Mouse (Mus musculus): ENCODE measurements at regions not wholly inside any gene's neighbourhood (a gene's known extent, or its start where the extent isn't known, plus 50 kb on each side); places are given as distances from the start of the nearest gene placed in this dataset.
A peak's percentile ranks its signal among the peaks of the same experiment; 100 is the strongest.

DNA sequence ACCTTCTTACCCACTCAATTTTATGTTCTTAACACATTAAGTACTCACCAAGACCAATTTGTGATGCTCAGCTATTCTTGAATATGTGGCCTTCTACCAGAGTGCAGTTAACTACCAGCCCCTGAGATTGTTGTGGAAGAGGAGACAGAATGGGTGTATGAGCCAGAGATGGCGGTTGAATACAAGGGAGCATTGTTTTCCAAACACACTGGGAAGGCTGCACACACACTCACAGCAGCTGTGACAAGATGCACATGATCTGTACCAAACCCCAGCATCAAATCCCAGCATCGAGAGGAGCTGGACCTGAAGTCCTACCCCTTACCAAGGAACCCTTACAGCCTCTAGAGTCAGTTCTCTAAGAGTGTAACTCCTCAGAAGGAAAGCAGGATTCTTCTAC lies 91.4 kb upstream of the Wscd1 start:
- DNase-seq (ENCODE audit: low spot score in 2 of 2): no peak

DNA sequence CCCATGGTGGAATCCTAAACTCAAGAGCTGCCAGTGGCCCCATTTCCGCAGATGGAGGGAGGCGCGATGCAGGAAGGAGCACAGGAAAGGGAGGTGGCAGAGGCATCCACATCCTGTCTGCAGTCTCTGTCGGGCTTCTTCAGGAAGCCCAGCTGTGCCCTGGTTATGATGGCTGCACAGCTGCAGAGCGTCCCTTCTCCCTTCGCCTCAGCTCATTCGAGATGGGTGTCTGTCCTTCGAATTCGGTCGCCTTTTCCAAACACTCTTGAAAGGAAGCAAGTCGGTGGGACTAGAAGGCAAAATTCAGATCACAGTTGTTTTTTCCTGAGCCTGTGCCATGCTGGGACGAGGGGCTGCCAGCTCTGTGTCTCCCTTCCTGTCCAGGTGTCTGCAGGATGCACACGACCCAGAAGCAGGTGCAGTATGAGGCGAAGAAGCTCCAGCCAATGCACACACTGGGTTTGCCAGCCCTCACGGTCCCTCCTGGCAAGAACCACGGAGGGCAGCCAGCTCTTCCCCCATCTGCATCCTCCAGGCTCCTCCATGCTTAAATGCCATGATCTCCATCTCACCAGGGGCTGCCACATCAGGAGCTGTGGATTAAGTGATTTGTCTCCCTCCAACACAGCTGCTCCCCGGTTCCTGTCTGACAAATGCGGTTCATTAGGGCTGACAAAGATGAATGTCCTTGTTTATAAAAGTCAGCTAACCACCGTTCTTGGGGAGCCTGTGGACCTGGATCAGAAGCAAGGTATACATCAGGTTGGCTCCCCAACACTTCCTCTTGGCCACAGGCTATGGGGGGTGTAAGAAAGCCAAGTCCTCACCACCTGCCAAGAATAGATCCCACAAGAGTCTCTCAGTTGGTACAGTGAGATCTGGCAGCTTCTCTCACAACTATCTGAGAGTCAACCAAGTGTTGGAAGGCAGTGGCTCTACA lies 79.3 kb upstream of the Wscd1 start:
- DNase-seq (ENCODE audit: low spot score in 2 of 2): no peak

DNA sequence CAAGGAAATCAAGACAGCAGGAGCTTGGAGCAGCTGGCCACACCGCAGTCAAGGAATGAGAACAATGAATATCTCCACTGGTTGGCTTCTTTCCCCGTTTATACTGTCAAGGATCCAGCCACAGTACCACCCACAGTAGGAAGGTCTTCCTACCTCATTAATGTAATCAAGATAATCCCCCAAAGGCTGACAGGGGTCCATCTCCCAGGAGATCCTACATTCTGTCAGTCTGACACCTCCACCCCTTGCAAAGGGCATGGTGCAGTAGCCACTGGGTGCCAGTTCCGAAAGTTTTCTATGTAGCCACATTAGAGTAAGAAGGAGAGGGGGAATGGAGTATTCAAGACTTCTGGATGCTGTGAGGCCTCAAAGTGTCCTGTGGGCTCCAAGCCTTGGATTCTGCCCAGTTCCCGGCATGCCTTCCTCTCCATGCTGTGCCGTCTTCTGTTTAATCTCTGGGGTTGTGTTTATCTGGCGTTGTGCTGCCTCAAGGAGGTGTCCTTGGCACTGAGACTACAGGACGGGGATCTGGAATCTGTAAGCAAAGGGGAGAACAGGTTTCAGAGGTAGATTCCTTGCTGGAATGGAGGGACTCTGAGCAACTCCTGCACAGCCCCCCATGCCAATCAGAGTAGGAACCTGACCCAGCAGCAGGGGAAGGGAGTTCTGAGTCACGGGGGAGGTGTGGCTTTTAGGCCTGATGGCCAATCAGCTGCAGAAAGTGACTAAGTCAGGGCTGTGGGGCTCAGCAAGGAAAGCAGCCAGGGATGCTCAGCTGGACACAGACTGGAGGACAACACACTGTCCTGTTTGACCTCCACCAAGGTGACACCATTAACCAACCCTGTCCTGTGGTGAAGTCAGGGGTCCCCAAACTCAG lies 77.3 kb upstream of the Wscd1 start:
- no peak for DNase-seq (ENCODE audit: low spot score in 2 of 2)

DNA sequence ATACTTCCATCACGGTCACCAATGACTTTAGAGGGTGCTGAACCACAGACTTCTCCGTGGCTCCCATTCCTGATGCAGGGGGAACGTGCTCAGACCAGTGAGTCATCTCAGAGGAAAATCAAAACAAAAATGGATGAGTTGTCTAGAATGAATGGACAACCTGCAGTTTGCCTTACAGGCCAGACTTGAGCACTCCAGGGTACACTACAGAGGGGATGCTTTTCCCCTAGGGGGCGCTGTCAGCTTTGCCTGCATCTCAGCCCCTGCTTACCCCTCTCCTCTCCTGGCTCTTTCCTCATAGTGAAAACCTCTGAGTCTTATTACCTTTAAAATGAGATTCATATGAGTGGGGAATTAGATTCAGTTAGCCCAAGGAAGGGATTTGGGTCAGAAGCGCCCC lies 75.4 kb upstream of the Wscd1 start:
- DNase-seq (ENCODE audit: low spot score in 2 of 2): peak; percentile 69 to 81

DNA sequence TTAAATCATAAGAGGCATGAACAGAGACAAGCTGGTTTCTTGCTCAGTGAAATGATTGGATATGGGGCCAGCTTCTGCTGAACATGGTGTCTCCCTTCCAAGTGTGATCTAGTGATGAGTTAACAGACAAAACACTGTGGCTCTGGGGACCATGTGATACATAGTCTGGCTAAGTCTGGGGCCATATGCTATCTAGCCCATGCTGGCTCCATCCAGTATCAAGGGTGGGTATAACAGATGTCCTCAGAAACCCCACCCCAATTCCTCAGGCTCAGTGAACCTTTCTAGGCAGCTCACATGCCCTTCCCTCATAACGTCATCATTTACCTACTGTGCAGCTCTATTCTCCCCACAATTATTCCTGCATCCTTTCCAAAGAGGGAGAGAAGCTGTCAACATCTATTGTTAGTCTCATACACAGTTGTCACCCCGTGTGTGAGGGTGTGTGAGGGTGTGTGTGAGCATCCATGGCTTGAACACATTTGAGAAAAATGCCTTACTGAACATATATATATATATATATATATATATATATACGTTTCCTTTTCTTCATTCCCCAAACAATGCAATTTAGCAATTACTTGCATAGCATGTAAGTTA lies 73.9 kb upstream of the Wscd1 start:
- DNase-seq (ENCODE audit: low spot score in 2 of 2): peak in 1 of 2 experiments; percentile 28

DNA sequence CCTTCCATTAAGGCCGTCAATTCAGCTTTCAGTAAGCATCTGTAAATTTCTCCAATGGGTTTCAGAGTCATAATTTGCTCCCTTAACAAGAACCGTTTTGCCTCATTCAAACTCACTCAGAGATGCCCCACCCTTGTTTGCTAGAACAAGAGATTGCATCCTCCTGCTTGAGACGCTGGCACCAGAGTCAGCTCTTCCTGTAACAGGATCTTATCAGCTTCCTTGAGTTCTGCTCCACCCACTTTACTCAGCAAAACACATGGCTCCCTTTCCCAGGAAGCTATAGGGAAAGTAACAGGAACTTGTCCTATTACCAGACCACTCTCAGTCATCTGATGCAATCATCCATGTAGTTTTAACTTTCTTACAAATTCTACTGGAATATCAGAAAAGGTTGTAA lies 52.7 kb upstream of the Wscd1 start:
- DNase-seq (ENCODE audit: low spot score in 2 of 2): no peak

DNA sequence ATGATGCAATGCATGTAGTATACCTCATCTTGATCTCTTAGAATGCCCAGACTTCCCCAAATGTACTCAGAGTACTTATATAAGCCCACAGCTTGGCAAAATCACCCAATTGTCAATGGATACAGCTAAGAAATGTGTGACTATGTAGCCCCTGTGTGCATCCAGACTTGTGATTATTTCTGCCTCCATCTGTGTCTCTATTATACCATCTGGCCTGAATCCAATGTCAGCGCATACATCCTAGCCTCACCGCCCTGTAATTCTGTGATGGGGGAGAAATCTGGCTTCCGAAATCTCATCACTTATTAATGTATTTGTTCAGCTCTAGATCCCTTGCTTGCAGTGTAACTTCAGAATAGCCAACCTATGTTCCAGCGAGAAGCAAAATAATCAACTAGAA lies 50.9 kb upstream of the Wscd1 start:
- DNase-seq (ENCODE audit: low spot score in 2 of 2): no peak
